Mouse (Mus musculus) embryo, embryonic 10 days (tissue): ENCODE measurements at regions not wholly inside any gene's neighbourhood (a gene's known extent, or its start where the extent isn't known, plus 50 kb on each side); places are given as distances from the start of the nearest gene placed in this dataset.

Source experiments
- DNase-seq: peaks from one replicate; pipeline ENCODE4 v3.0.0-alpha.2; 2015; ENCODE audit warnings: low spot score

GRCm38 (mm10) chr4:142545871-142546270, 306.7 kb upstream of the Kazn start:
- no peak for DNase-seq

DNA sequence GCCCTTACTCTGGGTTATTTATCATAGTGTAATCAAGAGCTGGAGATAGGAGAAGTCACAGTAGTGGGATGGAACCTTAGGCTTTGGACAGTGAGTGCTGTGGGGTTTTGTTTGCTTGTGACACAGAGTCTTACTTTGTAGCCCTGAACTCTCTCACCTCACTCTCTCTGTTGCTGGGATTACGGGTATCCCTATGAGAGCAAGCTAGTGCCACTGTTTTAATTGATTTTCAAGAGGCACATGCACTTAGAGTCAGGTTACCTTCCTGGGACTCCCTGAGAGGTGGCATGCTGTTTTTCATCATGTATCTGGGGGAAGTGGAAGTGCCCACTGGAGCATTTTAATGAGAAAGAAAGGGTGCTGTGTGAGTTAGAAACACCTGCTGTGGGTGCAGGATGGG, 306.0 kb upstream of the Kazn start:
- DNase-seq: no peak

DNA sequence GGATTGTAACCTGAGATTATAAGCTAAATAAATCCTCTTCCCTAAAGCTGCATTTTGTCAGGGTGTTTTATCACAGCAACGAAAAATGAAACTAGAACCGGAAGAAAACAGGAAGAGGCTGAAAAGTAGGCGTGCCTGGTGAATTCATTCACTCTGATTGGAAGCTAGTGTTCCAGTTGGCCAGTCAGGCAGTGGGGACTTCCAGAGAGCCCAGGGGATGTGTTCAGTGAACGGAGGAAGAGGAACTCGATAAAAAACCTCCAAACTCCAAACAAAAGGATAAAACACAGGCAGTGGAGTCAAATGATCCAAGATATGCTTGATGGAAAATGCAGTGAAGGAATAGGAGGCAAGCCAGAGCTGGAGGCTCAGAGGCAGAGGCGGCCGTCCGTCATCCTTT, 305.5 kb upstream of the Kazn start:
- no peak for DNase-seq

GRCm38 (mm10) chr4:142539200-142539750, 300.1 kb upstream of the Kazn start:
- DNase-seq: no peak

GRCm38 (mm10) chr4:142527080-142527479, 287.9 kb upstream of the Kazn start:
- DNase-seq: no peak

- no peak for DNase-seq
Measured at GRCm38 (mm10) chr4:142517478-142518455, 278.6 kb upstream of the Kazn start.

DNA sequence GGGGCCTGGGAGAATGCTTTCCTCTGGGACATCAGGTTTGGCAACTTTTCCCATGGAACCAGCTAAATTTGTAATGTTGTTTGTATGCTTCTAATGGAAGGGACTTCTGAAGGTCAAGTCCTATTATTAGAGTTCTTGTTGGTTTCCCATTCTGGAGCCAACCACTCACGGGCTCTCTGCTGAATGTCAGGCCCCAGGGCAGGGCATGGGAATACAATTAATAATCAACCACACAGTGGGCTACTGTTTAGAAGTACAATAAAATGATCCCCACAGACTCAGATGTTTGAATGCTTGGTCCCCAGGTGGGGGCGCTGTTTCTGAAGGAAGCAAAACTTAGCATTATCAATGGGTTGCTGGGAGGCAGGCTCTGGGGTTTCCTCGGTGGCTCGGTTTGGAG, 275.6 kb upstream of the Kazn start:
- DNase-seq: no peak

DNA sequence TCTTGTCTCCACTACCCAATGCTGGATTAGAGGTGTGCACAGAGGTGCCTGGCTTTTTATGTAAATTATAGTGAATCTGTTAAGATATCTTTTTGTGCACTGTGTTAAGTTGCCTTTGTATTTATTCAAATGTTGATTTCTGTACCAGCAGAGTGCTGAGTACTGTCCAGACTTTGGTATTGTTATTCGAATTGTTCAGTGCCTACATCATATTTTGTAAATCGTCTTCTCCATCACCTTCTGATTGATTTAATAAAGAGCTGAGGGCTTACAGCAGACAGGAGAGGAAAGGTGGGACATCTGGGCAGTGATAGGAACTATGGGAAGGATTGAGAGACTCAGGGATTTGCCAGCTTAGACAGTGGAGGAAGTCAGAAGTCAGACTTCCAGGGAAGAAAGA, 270.2 kb upstream of the Kazn start:
- no peak for DNase-seq

- no peak for DNase-seq
Measured at GRCm38 (mm10) chr4:142506383-142507211, 267.4 kb upstream of the Kazn start.

- no peak for DNase-seq
Measured at GRCm38 (mm10) chr4:142503761-142504160, 264.6 kb upstream of the Kazn start.

DNA sequence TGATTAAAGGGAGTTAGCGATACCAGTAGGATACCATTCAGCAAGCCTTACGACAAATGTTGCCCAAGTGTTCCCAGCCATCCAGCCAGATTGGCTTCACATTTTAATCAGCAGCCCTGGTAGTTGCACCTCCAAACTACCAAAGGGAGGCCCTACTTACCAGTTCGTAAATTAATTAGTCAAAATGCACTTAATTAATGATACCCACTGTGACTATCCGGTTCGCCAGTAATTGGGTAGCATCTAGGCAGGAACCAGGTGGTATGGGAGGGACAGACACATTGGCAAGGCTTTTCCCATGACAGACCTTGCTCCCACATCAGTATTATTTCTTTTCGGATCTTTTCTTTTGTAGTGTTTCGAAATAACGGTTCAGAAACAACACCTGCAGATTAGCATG, 262.0 kb upstream of the Kazn start:
- no peak for DNase-seq

DNA sequence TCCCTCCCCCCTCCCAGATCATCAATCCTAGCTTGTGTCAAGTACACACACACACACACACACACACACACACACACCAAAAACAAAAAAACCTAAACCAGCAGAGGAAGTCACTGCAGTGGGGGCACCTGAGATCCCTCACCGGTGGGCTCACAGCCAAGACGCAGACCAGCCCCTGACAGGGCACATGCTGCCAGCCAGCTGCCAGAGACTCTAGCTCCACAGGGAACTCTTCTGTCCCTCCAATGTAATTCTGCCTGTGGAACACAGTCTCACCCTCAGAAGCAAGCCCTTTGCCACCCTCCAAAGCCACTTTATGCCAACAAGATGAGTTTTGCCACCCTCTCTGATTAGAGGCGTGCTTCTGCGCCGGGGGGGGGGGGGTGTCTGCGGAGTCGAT, 261.3 kb upstream of the Kazn start:
- no peak for DNase-seq

DNA sequence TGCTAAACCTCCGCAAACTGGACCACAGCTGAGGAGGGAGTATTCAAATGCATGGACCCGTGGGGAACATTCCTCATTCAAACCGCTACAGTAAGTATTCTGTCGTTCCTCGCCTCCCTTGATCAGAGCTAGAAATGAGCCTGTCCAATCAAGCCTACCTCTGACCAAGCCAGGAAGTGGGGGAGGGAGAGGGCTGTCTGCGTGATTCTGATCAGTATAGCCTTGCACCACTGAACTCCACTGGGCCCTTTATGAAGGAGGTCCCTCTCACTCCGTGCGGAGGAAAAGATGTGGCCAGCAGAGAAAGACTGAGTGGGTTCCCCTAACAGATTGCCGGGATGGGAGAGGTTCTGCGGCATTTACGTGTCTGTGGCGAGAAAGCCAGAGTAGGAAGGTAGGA, 257.4 kb upstream of the Kazn start:
- no peak for DNase-seq

- DNase-seq: no peak
Measured at GRCm38 (mm10) chr4:142492926-142493492, 253.8 kb upstream of the Kazn start.

GRCm38 (mm10) chr4:142485784-142486423, 246.7 kb upstream of the Kazn start:
- DNase-seq: no peak

- no peak for DNase-seq
Measured at GRCm38 (mm10) chr4:142475632-142476031, 236.4 kb upstream of the Kazn start.

- no peak for DNase-seq
Measured at GRCm38 (mm10) chr4:142474626-142475025, 235.4 kb upstream of the Kazn start.

GRCm38 (mm10) chr4:142474018-142474417, 234.8 kb upstream of the Kazn start:
- no peak for DNase-seq

GRCm38 (mm10) chr4:142473284-142473683, 234.1 kb upstream of the Kazn start:
- DNase-seq: no peak

DNA sequence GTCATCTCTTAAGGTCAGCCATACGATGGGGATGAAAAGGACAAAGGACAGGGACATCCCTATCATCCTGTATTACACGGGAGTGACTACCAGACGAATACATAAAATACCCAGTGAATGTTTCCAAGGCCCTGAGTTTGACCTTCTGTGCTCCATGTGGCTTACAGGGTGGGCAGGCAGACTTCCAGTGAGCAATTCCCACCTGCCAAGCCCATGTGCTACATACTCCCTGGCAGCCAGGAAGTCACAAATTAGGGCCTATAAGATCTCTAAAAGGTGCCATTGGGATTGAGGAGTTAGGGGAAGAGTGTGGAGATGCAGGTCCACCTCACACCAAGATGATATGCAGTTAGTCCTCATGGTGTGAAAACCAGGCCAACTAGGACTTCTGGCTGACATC, 233.1 kb upstream of the Kazn start:
- DNase-seq: no peak

DNA sequence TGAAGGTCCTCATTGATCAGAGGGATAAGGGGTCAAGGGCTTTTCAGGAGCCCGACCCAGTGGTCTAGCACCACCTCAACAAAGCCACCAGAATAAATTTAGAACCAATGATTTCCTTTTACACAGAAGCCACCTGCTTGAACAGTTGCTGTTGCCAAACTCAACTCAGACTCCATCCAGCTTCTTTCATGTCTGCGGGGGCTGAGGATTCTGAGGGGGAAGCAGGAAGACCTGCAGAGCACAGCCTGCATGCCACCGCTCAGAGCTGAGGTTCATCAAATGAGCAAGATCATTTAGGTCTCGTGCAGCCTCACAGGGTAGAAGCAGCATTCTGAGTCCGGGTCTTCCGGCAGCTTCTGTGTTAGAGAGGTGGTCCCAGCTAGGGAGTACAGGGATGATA, 231.6 kb upstream of the Kazn start:
- DNase-seq: no peak

GRCm38 (mm10) chr4:142467920-142468319, 228.7 kb upstream of the Kazn start:
- no peak for DNase-seq
